Mouse (Mus musculus) heart, postnatal 0 days (tissue): ENCODE measurements at regions not wholly inside any gene's neighbourhood (a gene's known extent, or its start where the extent isn't known, plus 50 kb on each side); places are given as distances from the start of the nearest gene placed in this dataset.

Experiments
- CTCF ChIP-seq: IDR thresholded peaks from 2 replicates; pipeline ENCODE4 v1.5.1; 2016; ENCODE audit warnings: antibody characterized with exemption, control low read depth, low read depth
- EP300 ChIP-seq: IDR thresholded peaks from 2 replicates; pipeline ENCODE4 v1.6.1; 2016; ENCODE audit warnings: antibody characterized with exemption, low read depth

- no peak for TF ChIP-seq CTCF
- no peak for TF ChIP-seq EP300
Observed at GRCm38 (mm10) chr13:117508746-117509145, 93.4 kb upstream of the Hcn1 start.
